Mouse (Mus musculus): ENCODE results near the gene Vps16.

The Vps16 gene

GRCm38 (mm10) chr2:130424126-130424853 lies at the start of gene Vps16, which contains the start of gene Pced1a:
TSS of gene Vps16 (plus strand) at chr2:130424339.
TSS of gene Pced1a (minus strand) at chr2:130424701.
- DNase-seq (ENCODE audit: low spot score): peak; percentile 89

- DNase-seq (ENCODE audit: low spot score): no peak
Measured at GRCm38 (mm10) chr2:130374951-130375350, 49.2 kb upstream of the Vps16 start.

GRCm38 (mm10) chr2:130383205-130383604 lies 40.9 kb upstream of the Vps16 start:
- no peak for DNase-seq (ENCODE audit: low spot score)

- no peak for DNase-seq (ENCODE audit: low spot score)
Measured at GRCm38 (mm10) chr2:130383895-130384294, 40.2 kb upstream of the Vps16 start.

- no peak for DNase-seq (ENCODE audit: low spot score)
Measured at GRCm38 (mm10) chr2:130386212-130386611, 37.9 kb upstream of the Vps16 start.

- no peak for DNase-seq (ENCODE audit: low spot score)
Measured at GRCm38 (mm10) chr2:130388796-130389195, 35.3 kb upstream of the Vps16 start.

GRCm38 (mm10) chr2:130390993-130391625 lies 33.0 kb upstream of the Vps16 start:
- DNase-seq (ENCODE audit: low spot score): no peak

GRCm38 (mm10) chr2:130392836-130393235 lies 31.3 kb upstream of the Vps16 start:
- DNase-seq (ENCODE audit: low spot score): no peak

- no peak for DNase-seq (ENCODE audit: low spot score)
Measured at GRCm38 (mm10) chr2:130395696-130396095, 28.4 kb upstream of the Vps16 start.

GRCm38 (mm10) chr2:130397186-130397985 lies 26.8 kb upstream of the Vps16 start, which contains the start of gene Cpxm1:
TSS of gene Cpxm1 (minus strand) at chr2:130397574.
- no peak for DNase-seq (ENCODE audit: low spot score)

- no peak for DNase-seq (ENCODE audit: low spot score)
Measured at GRCm38 (mm10) chr2:130398091-130398490, 26.0 kb upstream of the Vps16 start.

- DNase-seq (ENCODE audit: low spot score): no peak
Measured at GRCm38 (mm10) chr2:130400046-130400445, 24.1 kb upstream of the Vps16 start.

- DNase-seq (ENCODE audit: low spot score): no peak
Measured at GRCm38 (mm10) chr2:130401891-130402290, 22.2 kb upstream of the Vps16 start.

GRCm38 (mm10) chr2:130404939-130405338 lies 19.2 kb upstream of the Vps16 start, which contains the start of the genes Gm28372 and 1700020A23Rik:
TSS of gene Gm28372 (plus strand) at chr2:130405239.
TSS of gene 1700020A23Rik (plus strand) at chr2:130405259.
- no peak for DNase-seq (ENCODE audit: low spot score)

GRCm38 (mm10) chr2:130406178-130406577 lies 18.0 kb upstream of the Vps16 start, which contains the start of gene Tmem239:
TSS of gene Tmem239 (plus strand) at chr2:130406478.
- no peak for DNase-seq (ENCODE audit: low spot score)

- no peak for DNase-seq (ENCODE audit: low spot score)
Measured at GRCm38 (mm10) chr2:130408194-130408593, 15.9 kb upstream of the Vps16 start.

GRCm38 (mm10) chr2:130411558-130412495 lies 12.3 kb upstream of the Vps16 start:
- DNase-seq (ENCODE audit: low spot score): peak; percentile 44

GRCm38 (mm10) chr2:130412775-130413174 lies 11.4 kb upstream of the Vps16 start:
- DNase-seq (ENCODE audit: low spot score): no peak

GRCm38 (mm10) chr2:130414094-130414856 lies 9.9 kb upstream of the Vps16 start:
- no peak for DNase-seq (ENCODE audit: low spot score)
